Mouse (Mus musculus) thymus, adult 2 months (tissue): ENCODE data around the gene Smgc. TPM values are rescaled to one million over a fixed set of nuclear protein-coding genes. Genes with fewer than 3 reads are reported as not detected.
"Not testable (repeated sequence)": the region's sequence is repeated elsewhere in the genome, so short reads cannot be mapped to it uniquely, and the experiment has no call there.

Experiments used
- DNase-seq: peaks from one replicate; pipeline ENCODE4 v3.0.0; 2021
- H3K27ac ChIP-seq: fragments of 200-500 bp; 2 replicates; pipeline ENCODE4 v1.5.1; 2012; ENCODE audit warnings: low read length, control low read depth; ENCODE audit not compliant: control insufficient read depth, insufficient read depth
- H3K27me3 ChIP-seq: fragments of 200-500 bp; 2 replicates; pipeline ENCODE4 v1.6.1; 2012; ENCODE audit warnings: mild to moderate bottlenecking, low read length, moderate library complexity, mixed read lengths; ENCODE audit not compliant: control insufficient read depth, insufficient read depth
- H3K36me3 ChIP-seq: fragments of 200-500 bp; 2 replicates; pipeline ENCODE4 v1.6.1; 2012; ENCODE audit warnings: mild to moderate bottlenecking, low read length, moderate library complexity; ENCODE audit not compliant: control insufficient read depth, insufficient read depth
- H3K4me1 ChIP-seq: fragments of 200-500 bp; replicated peaks from 2 replicates; pipeline ENCODE4 v1.6.1; 2012; ENCODE audit warnings: low read length; ENCODE audit not compliant: control insufficient read depth, insufficient read depth
- H3K4me3 ChIP-seq: fragments of 200-500 bp; 2 replicates; pipeline ENCODE4 v1.5.1; 2012; ENCODE audit warnings: mild to moderate bottlenecking, low read length, control low read depth, moderate library complexity; ENCODE audit not compliant: control insufficient read depth, insufficient read depth
- CTCF ChIP-seq: fragments of 200-500 bp; IDR thresholded peaks from 2 replicates; pipeline ENCODE4 v1.5.1; 2012; ENCODE audit warnings: mild to moderate bottlenecking, control low read depth, low read length, moderate library complexity, borderline replicate concordance; ENCODE audit not compliant: control insufficient read depth, poor library complexity, insufficient read depth; ENCODE audit errors: extremely low read depth
- POLR2A ChIP-seq: fragments of 200-500 bp; IDR thresholded peaks from 2 replicates; pipeline ENCODE4 v1.6.1; 2012; ENCODE audit warnings: mild to moderate bottlenecking, low read length, control low read depth, moderate library complexity; ENCODE audit not compliant: control insufficient read depth, poor library complexity, insufficient read depth; ENCODE audit errors: extremely low read depth
- WGBS: fragments of 180-500 bp; shearing (Covaris S2); methylation state at CpG from one replicate; pipeline ENCODE4 v1.1.7; 2018; 5-methylcytosine and 5-hydroxymethylcytosine counted together
- polyA plus RNA-seq: library from polyadenylated mRNA; depleted of rRNA; stranded (reverse); fragments of >200 nt; gene quantifications from 2 replicates; pipeline ENCODE4 v1.2.3, GENCODE M21; 2012; rRNA removed

The Smgc gene
- polyA plus RNA-seq: 0.18 TPM in 1 of 2 replicates, not detected in the other

DNA sequence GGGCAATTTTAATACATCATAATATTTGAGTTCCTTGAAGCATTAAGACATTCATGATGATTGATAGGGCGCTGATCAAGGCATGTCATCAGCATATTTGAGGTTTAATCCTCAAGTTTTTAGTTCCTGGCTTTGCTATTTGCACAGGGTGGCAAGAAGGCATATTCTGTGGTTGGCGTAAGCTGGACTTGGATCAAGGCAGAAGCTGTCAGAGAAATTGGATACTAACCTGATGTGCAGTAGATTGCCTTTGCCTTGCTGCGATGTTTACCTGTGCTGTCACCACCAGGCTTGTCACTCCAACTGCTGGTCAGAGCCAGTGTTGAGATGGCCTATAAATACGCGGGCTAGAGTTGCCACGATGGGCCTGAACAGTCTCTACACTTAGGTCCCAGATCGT lies at the start of gene Smgc:
Smgc (plus strand) TSS at position 301 of the 400 bp plus-strand sequence.
- no peak for DNase-seq
- no peak within 1 kb of the TSS for H3K4me3 ChIP-seq
- H3K4me1 ChIP-seq: no peaks in the 10 kb centered on the region
- WGBS: 90% methylated on average over 7 of the region's 7 CpGs
- TF ChIP-seq POLR2A: no peak
- no peak for TF ChIP-seq CTCF
- no peaks in the 10 kb centered on the region for H3K27me3 ChIP-seq
- H3K27ac ChIP-seq: no peak within 1 kb of the TSS
- H3K36me3 ChIP-seq: no peaks in the 10 kb centered on the region

DNA sequence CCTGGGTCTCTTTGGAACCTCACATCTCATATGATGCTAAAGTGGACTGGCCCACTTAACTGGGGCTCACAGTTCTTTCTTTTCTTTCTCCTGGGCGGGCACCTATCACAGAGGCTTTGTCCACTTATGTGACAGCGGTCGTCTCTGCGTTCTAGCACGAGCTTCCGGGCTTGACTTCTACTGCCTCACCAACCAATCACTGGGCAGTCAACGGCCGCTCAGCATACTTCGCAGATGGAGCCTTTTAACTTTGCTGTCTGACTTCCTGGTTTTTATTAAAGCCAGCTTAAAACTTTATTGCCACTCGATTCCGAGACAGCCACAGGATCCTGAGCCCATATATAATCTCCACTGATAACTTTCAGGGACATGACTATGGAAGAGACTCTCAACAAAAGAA lies 49.7 kb upstream of the Smgc start:
- DNase-seq: no peak
- Histone ChIP-seq H3K4me1 (no peaks in the 10 kb centered on the region), H3K27ac (no peak overlapping the region), H3K36me3 (no peaks in the 10 kb centered on the region), H3K4me3 (no peak overlapping the region), H3K27me3 (no peaks in the 10 kb centered on the region)
- WGBS: 98% methylated on average over 11 of the region's 11 CpGs
- TF ChIP-seq POLR2A (no peak), CTCF (no peak)

GRCm38 (mm10) chr15:91806463-91806862 lies 31.6 kb upstream of the Smgc start:
- DNase-seq: no peak
- Histone ChIP-seq H3K36me3 (no peaks in the 10 kb centered on the region), H3K27ac (no peak overlapping the region), H3K4me3 (no peak overlapping the region), H3K27me3 (no peaks in the 10 kb centered on the region), H3K4me1 (no peaks in the 10 kb centered on the region)
- 95% methylated on average over 4 of the region's 4 CpGs for WGBS
- TF ChIP-seq CTCF (no peak), POLR2A (no peak)

- whole genome bisulfite sequencing: 72% methylated on average over 6 of the region's 6 CpGs
- Histone ChIP-seq H3K27ac (no peak overlapping the region), H3K4me3 (no peak overlapping the region), H3K36me3 (no peaks in the 10 kb centered on the region), H3K27me3 (no peaks in the 10 kb centered on the region), H3K4me1 (no peaks in the 10 kb centered on the region)
- no peak for DNase-seq
- TF ChIP-seq POLR2A (no peak), CTCF (no peak)
Measured at GRCm38 (mm10) chr15:91835319-91835718, 2.7 kb upstream of the Smgc start.

DNA sequence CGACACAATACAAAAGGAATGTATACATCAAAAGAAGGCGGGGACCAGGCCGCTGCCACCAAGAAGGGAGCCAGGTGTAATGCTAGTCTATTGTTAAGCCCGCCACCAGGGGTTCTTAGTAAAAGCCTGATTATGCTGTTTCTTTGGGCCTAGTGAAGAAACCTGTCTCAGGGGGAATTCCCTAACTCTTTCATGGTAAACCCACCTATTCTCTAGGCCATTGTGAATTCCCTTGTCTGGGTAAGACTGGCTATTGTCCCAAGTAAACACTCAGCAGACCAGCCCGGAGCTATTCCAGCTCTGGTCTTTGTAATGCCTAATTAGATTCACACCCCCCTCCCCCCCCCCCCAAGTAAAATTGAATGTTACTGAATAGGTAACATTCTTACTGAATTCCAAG lies 26.1 kb downstream of the Smgc start:
- H3K4me3 ChIP-seq, H3K27ac ChIP-seq, H3K36me3 ChIP-seq, H3K27me3 ChIP-seq, H3K4me1 ChIP-seq, DNase-seq: not testable (repeated sequence)
- 72% methylated on average over 5 of the region's 5 CpGs for WGBS

DNA sequence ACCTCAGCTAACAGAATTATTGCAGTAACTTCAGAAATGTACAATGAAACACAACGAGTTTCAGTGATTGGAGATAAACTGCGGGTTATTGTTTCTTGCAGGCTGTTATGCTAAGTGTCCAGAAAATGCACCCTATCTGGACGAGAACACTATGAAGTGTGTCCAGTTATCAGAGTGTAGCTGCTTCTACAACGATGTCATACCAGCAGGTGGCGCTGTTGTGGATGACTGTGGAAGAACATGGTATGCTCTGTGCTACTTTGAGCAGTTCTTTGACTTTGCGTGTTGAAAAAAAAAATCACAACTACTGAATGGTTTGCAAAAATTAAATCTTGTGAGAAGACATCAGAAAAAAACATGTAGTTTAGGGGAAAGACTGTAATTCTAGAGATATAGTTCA lies 62.2 kb downstream of the Smgc start:
- Histone ChIP-seq H3K27ac (no peak overlapping the region), H3K27me3 (no peaks in the 10 kb centered on the region), H3K36me3 (no peaks in the 10 kb centered on the region), H3K4me1 (no peaks in the 10 kb centered on the region), H3K4me3 (no peak overlapping the region)
- DNase-seq: no peak
- 69% methylated on average over 6 of the region's 6 CpGs for WGBS
- TF ChIP-seq POLR2A (no peak), CTCF (no peak)

DNA sequence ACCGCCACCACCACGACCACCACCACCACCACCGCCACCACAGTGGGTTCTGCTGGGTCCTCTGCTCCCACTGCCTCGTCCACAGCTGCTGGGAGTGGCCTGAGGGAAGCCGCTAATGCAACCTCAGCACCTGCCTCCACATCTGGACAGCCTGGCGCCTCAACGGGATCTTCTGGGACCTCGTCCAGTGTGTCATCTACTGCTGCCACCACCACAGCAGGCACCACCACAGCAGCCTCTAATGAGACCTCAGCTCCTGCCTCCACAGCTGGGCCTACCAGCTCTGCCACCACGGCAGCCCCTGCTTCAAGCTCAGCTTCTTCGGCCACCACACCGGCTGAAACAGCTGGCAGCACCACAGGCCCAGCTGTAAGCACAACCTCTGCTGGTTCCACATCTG lies 69.0 kb downstream of the Smgc start:
- H3K4me1 ChIP-seq: not testable (repeated sequence)
- WGBS: no CpG with 5 or more reads among the region's 11 CpGs
- DNase-seq: peak; percentile 35

More for the DNA sequence above, 69.0 kb downstream of the Smgc start:
- H3K27me3 ChIP-seq, H3K4me3 ChIP-seq, H3K27ac ChIP-seq, H3K36me3 ChIP-seq: not testable (repeated sequence)

Other genes starting within 250 kb of the Smgc start
- gene Lrrk2, start 165.1 kb upstream of the Smgc start, polyA plus RNA-seq: 1.0 and 1.4 TPM in 2 replicates
- gene Cntn1, start 212.9 kb downstream of the Smgc start, polyA plus RNA-seq: 0.23 and 0.29 TPM in 2 replicates